In the genomic region with DNA sequence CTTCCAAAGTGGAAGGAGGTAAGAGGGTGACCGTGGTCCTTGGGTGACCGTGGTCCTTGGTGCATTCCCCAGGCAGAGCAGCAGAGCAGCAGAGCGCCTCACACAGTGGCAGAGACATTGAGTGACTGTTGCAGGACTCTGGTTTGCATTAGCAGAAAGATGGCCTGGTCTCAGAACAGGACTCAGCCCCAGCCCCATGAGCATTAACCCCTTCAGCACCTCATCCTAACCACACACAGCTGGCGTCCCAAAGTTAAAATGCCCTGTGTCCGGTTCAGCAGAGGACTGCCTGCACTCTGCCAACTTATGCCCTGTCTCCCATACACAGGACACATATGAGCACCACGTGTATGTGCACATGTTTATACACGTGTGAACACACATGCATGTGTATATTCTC, we compare ENCODE assay signal across 18 mouse cellular contexts.
"Had no signal": no experiment of that assay in that cellular context is flagged by ENCODE, and none has a peak within 500 bp of the region (broad histone marks: within the 10 kb centered on the region; RNA-seq: fewer than 3 reads in every experiment).

No protein-coding gene starts in this region.

- H3K4me3 ChIP-seq: left cerebral cortex, adult 2 months; liver, embryonic 13.5 days; midbrain, embryonic 12.5 days; myocyte; neural tube, embryonic 13.5 days; stomach, embryonic 15.5 days had no signal

- H3K4me2 ChIP-seq: liver, embryonic 13.5 days; midbrain, embryonic 12.5 days; neural tube, embryonic 13.5 days; stomach, embryonic 15.5 days had no signal

- ATAC-seq: midbrain, embryonic 16.5 days had no signal

- H3K9me3 ChIP-seq: liver, embryonic 13.5 days; midbrain, embryonic 12.5 days; neural tube, embryonic 13.5 days; stomach, embryonic 15.5 days had no signal

- DNase-seq: kidney, adult 9 months; kidney, postnatal 25 days; layer of hippocampus, postnatal 36 days; liver, embryonic 13.5 days; lung, adult 2 months; lung, postnatal 14 days; lung, postnatal 4 days; retina, postnatal 1 day; right cerebral cortex, postnatal 25 days; spleen, adult 18-20 months; thymus, postnatal 25 days had no signal

- H3K27ac ChIP-seq: kidney, postnatal 0 days; left cerebral cortex, adult 2 months; liver, embryonic 13.5 days; midbrain, embryonic 12.5 days; neural tube, embryonic 13.5 days; stomach, embryonic 15.5 days had no signal

- H3K36me3 ChIP-seq: liver, embryonic 13.5 days; midbrain, embryonic 12.5 days; neural tube, embryonic 13.5 days; stomach, embryonic 15.5 days had no signal

- H3K9ac ChIP-seq: liver, embryonic 13.5 days; midbrain, embryonic 12.5 days; neural tube, embryonic 13.5 days; stomach, embryonic 15.5 days had no signal
